Mouse (Mus musculus) lung, embryonic 16.5 days (tissue): Measurements from ENCODE around the gene Id4. TPM values are rescaled to one million over a fixed set of nuclear protein-coding genes. Genes with fewer than 3 reads are reported as not detected.
A peak's percentile ranks its signal among the peaks of the same experiment; 100 is the strongest.

ENCODE experiments used
- ATAC-seq: fragments of 200-750 bp; cut with Nextera tagmentation; 2 replicates; pipeline ENCODE4 v1.8.0; 2017; ENCODE audit warnings: low read depth, mild to moderate bottlenecking, moderate library complexity
- H3K27ac ChIP-seq: fragments of 300-500 bp; sonication (generic); 2 replicates; pipeline ENCODE4 v1.5.1; 2014; ENCODE audit warnings: mild to moderate bottlenecking, control low read depth, low read length
- H3K27me3 ChIP-seq: fragments of 300-500 bp; sonication (generic); 2 replicates; pipeline ENCODE4 v1.6.1; 2014; ENCODE audit warnings: low read depth, low read length, mixed read lengths; ENCODE audit not compliant: control insufficient read depth, insufficient read depth
- H3K36me3 ChIP-seq: fragments of 300-500 bp; sonication (generic); 2 replicates; pipeline ENCODE4 v1.6.1; 2014; ENCODE audit warnings: low read length; ENCODE audit not compliant: control insufficient read depth, insufficient read depth
- H3K4me1 ChIP-seq: fragments of 300-500 bp; sonication (generic); replicated peaks from 2 replicates; pipeline ENCODE4 v1.6.1; 2014; ENCODE audit warnings: low read length, mixed read lengths; ENCODE audit not compliant: control insufficient read depth, insufficient read depth
- H3K4me2 ChIP-seq: fragments of 300-500 bp; sonication (generic); 2 replicates; pipeline ENCODE4 v1.6.1; 2014; ENCODE audit warnings: low read depth, low read length, control low read depth
- H3K4me3 ChIP-seq: fragments of 300-500 bp; sonication (generic); 2 replicates; pipeline ENCODE4 v1.5.1; 2014; ENCODE audit warnings: mild to moderate bottlenecking, low read length, control low read depth
- H3K9ac ChIP-seq: fragments of 300-500 bp; sonication (generic); 2 replicates; pipeline ENCODE4 v1.6.1; 2014; ENCODE audit warnings: low read length, control low read depth
- H3K9me3 ChIP-seq: fragments of 300-500 bp; sonication (generic); 2 replicates; pipeline ENCODE4 v1.6.1; 2016; ENCODE audit warnings: low read length; ENCODE audit not compliant: control insufficient read depth
- WGBS: fragments of 180-500 bp; shearing (Covaris S2); extraction: QIAGEN DNeasy Blood & Tissue Kit; methylation state at CpG from one replicate; pipeline ENCODE4 v1.1.7; 2014; 5-methylcytosine and 5-hydroxymethylcytosine counted together
- polyA plus RNA-seq: library from polyadenylated mRNA; unstranded; fragments of >200 nt; fragmentation: Nextera tagmentation; extraction: Ambion mirVana; gene quantifications from 2 replicates; pipeline ENCODE4 v1.2.1, GENCODE M21; 2015

Id4 gene
- 1.8 and 2.0 TPM in 2 replicates for polyA plus RNA-seq

DNA sequence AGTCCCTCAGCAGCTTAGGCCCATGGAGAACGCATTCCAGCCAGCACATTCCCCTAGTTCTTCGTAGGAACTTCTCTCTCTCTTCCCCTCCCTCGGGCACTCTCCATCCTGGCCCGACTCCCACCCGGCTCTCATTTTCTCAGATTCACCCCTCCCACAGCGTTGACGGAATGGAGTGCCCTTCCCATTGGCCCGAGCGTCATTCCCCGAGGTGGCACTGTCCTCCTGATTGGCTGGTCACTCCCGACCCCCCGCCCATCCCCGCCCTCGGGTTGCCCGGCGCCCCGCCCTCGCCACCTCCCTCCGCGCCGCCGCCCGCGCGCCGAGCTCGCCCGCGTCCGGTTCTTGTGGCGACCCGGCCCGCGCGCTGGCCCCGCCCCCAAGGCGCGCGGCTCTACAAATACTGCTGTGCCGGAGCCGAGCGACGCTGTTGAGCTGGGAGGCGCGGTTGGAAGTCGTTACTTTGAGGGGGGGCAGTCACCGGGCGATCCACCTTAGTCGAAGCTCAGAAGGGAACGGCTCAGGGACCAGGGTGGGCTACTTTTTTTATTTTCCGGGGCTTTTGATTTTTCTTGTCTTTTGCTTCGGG, at the start of gene Id4:
Id4 (plus strand) TSS at position 539 of the 589 bp plus-strand sequence.
- Histone ChIP-seq H3K4me2 (peak within 1 kb of the TSS; percentile 94), H3K9me3 (no peaks in the 10 kb centered on the region), H3K4me3 (peak within 1 kb of the TSS; percentile 76), H3K27ac (peak within 1 kb of the TSS; percentile 90), H3K36me3 (no peaks in the 10 kb centered on the region), H3K27me3 (no peaks in the 10 kb centered on the region; the same call in 1 of the 2 replicates), H3K9ac (peak within 1 kb of the TSS; percentile 76), H3K4me1 (peaks cover 6% of the 10 kb centered on the region)
- WGBS: under 1% methylated on average over 48 of the region's 52 CpGs
- peak; percentile 98 for ATAC-seq

DNA sequence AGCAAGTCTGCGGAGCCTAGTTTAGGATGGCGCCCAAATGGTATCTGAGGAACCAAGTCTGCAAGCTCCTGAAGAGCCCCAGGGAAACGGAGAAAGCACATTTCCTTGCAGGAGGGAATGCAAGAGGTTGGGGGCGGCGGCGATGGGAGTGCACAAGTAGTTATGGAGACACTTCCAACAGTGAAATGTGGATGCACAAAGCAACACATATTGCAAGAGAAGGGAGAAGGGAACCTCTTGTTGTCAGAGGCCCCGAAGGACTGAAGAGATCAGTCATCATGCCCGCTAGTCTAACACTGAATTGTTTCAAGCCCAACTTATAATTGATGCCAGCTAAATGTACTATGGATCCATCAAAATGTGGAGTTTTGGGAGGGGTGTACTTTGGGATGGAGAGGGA, 33.9 kb upstream of the Id4 start:
- H3K4me2 ChIP-seq: peak overlapping the region; percentile 51
- H3K36me3 ChIP-seq: no peaks in the 10 kb centered on the region
- H3K27me3 ChIP-seq: no peaks in the 10 kb centered on the region
- no peak overlapping the region for H3K9ac ChIP-seq
- H3K4me1 ChIP-seq: peaks cover 15% of the 10 kb centered on the region
- peak overlapping the region; percentile 32 for H3K4me3 ChIP-seq
- H3K9me3 ChIP-seq: no peaks in the 10 kb centered on the region
- H3K27ac ChIP-seq: peak overlapping the region; percentile 5; the same call in 1 of the 2 replicates
- WGBS: 31% methylated on average over 8 of the region's 8 CpGs
- no peak for ATAC-seq

DNA sequence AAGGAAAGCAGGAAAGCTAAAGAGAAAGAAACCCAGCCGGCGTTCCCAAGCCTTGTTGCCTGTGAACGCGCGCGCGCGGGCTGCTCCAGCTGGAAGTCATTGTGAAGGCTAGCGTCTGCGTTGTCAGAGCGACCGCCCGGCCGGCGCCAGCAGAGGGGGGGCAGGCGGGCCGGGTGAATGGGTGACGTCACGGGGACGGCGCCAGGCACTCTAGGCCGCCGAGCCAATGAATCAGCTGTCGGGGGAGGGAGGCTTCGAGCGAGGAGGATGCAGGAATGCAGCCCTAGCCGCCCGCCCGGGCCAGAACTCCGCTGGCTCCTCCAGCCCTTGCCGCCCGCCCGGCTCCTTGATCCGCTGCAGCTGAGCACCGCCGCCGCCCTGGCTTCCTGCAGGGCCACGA, 33.3 kb upstream of the Id4 start:
- WGBS: under 1% methylated on average over 31 of the region's 38 CpGs
- peak overlapping the region; percentile 69 for H3K9ac ChIP-seq
- ATAC-seq: peak; percentile 99
- H3K27ac ChIP-seq: peak overlapping the region; percentile 96
- peaks cover 15% of the 10 kb centered on the region for H3K4me1 ChIP-seq
- H3K9me3 ChIP-seq: no peaks in the 10 kb centered on the region
- peak overlapping the region; percentile 42 for H3K4me3 ChIP-seq
- peak overlapping the region; percentile 69 for H3K4me2 ChIP-seq
- H3K27me3 ChIP-seq: no peaks in the 10 kb centered on the region
- no peaks in the 10 kb centered on the region for H3K36me3 ChIP-seq

DNA sequence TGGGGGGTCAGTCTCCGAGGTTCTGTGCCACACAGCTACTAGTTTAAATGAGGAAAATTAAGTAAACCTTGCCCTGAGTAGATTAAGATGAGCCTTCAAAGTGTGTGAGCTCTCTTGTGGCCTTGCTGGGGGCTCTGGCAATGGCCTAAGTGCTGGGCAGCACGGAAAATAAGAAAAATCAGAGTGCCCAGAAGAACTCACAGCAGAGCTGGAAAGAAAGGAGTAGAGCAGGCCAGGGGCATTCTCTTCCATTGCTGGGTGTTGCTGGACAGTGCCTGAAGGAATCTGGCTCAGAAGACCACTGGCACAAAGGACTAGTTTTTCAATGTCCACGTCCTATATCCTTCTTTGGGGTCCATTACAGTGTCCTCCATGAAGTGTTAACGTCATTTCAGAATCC, 32.9 kb upstream of the Id4 start:
- H3K36me3 ChIP-seq: no peaks in the 10 kb centered on the region
- peak overlapping the region; percentile 69 for H3K4me2 ChIP-seq
- H3K9me3 ChIP-seq: no peaks in the 10 kb centered on the region
- H3K27ac ChIP-seq: peak overlapping the region; percentile 96
- H3K27me3 ChIP-seq: no peaks in the 10 kb centered on the region
- peaks cover 15% of the 10 kb centered on the region for H3K4me1 ChIP-seq
- ATAC-seq: peak; percentile 41
- 10% methylated on average over 4 of the region's 4 CpGs for WGBS
- peak overlapping the region; percentile 42 for H3K4me3 ChIP-seq
- peak overlapping the region; percentile 69 for H3K9ac ChIP-seq

DNA sequence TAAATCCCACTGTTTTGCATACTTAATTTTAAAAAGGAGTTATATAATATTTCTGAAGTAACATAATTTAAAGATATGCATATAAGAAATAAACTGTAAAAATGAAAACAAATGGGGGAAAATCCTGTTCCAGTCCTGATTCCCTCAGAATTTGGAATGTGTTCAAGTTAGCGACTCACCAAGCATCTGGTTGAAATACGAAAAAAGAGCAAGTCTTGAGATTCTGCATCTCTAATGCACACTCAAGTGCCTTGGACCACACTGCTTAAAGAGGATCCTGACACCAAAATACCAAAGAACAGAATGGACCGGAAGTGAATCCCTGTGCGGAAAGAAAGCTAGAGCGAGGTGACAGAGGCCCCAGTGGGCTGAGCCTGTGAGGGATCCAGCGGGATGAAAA, 30.0 kb upstream of the Id4 start:
- Histone ChIP-seq H3K9ac (0 out of 2 replicates have a peak overlapping the region, but pooled peaks have one; percentile 4), H3K4me1 (peaks cover 15% of the 10 kb centered on the region), H3K4me2 (no peak overlapping the region), H3K27ac (peak overlapping the region; percentile 32; the same call in 1 of the 2 replicates), H3K36me3 (no peaks in the 10 kb centered on the region), H3K4me3 (no peak overlapping the region), H3K27me3 (no peaks in the 10 kb centered on the region), H3K9me3 (no peaks in the 10 kb centered on the region)
- no peak for ATAC-seq
- WGBS: 30% methylated on average over 6 of the region's 6 CpGs

DNA sequence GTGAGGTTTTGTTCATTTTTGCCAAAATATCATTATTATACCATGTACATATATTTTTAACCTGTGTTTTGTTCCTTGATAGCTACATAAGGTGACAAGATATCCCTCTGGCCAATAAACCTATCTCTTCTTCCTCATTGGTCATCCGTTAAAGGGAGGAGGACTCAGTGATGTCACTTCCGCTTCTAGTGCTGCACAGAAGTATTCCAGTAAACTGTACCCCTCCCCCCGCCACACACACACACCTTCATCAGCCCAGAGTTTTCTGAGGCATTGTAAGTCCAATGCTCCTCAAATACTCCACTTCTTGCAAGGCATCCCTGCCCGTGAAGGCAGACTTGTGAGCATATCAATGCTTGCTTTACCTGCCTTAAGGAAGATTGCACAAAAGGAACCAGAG, 24.6 kb upstream of the Id4 start:
- Histone ChIP-seq H3K27me3 (no peaks in the 10 kb centered on the region), H3K27ac (no peak overlapping the region), H3K9me3 (no peaks in the 10 kb centered on the region), H3K4me3 (no peak overlapping the region), H3K4me2 (no peak overlapping the region), H3K36me3 (no peaks in the 10 kb centered on the region), H3K9ac (no peak overlapping the region), H3K4me1 (no peaks in the 10 kb centered on the region; the same call in 1 of the 2 replicates)
- WGBS: 63% methylated on average over 4 of the region's 4 CpGs
- no peak for ATAC-seq

DNA sequence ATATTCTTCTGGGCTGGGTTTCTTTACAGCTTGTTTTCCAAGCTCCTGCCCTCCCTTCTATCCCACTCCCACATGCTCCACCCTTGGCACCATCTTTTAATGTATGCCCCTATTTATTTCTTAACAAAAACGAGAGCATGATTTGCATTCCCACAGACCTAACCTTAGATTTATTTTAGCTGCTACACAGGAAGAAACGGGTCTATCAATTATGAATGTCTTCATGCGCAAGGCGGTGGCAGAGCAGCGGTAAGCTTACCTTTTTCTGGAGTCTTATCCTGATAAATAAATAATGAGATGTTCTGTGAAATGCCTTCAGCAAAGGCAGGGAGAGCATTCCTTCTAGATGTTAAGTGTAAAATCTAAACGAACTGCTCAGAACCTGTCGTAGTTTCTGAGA, 24.2 kb upstream of the Id4 start:
- Histone ChIP-seq H3K4me2 (no peak overlapping the region), H3K4me1 (no peaks in the 10 kb centered on the region; the same call in 1 of the 2 replicates), H3K27me3 (no peaks in the 10 kb centered on the region), H3K27ac (no peak overlapping the region), H3K9me3 (no peaks in the 10 kb centered on the region), H3K36me3 (no peaks in the 10 kb centered on the region), H3K4me3 (no peak overlapping the region), H3K9ac (no peak overlapping the region)
- no peak for ATAC-seq
- WGBS: 57% methylated on average over 7 of the region's 7 CpGs

DNA sequence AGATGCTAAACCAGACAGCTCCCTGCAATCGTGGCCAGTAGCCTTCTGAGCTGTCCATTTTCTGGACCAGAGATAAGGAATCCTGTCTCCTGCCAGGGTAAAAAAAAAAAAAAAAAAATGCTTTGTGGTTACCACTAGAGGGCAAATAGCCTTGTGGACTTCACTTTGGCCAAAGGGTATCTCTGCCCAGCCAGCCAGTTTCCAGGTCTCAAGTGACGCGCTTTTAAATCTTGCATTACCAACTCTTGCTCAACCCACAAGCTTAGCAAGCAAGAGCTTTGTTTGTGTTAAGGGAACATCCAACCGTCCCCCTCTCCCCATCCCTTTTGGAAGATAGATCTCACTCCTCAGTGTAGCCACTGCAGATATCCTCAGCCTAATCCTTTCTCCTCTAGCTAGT, 23.5 kb upstream of the Id4 start:
- H3K4me3 ChIP-seq: no peak overlapping the region
- H3K9ac ChIP-seq: peak overlapping the region; percentile 20; the same call in 1 of the 2 replicates
- no peak overlapping the region for H3K4me2 ChIP-seq
- 7% methylated on average over 4 of the region's 4 CpGs for WGBS
- no peak overlapping the region for H3K27ac ChIP-seq
- no peaks in the 10 kb centered on the region for H3K9me3 ChIP-seq
- no peaks in the 10 kb centered on the region; the same call in 1 of the 2 replicates for H3K4me1 ChIP-seq
- no peaks in the 10 kb centered on the region for H3K27me3 ChIP-seq
- H3K36me3 ChIP-seq: no peaks in the 10 kb centered on the region
- ATAC-seq: peak; percentile 71; the same call in 1 of the 2 replicates

DNA sequence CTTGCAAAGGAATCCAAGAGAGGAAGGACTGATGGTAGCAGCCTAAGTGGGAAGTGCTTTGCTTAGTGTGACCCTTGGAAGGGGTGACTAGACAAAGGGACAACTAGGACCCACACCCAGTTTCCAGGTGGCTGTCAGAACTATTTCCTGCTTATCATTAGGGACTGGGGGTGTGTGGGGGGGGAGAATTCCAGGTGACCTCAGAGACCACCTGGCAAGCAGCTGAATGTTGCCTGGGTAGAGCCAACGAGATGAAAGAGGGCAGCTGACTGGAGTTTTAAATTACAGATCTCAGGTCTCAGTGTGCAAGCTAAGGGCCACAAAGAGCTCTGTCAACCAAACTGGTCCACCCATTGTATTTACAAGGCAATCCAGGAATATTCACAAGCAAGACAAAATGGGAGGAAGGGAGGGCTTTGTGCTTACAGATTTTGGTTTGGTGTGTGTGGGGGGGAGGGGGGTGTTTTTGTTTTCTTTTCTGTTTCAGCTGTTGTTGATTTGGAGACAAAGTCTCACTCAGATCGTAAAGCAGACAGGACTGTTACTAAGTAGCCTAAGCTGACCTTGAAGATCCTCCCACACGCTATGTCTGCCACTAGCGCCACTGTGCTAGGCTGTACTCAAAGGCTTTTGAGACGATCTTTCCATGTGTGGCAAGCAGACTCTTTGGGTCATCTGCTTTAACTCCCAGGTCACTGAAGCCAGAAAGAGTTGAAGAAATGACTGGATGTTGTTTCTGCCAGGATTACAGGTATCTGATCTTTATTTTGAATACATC, 15.6 kb upstream of the Id4 start:
- Histone ChIP-seq H3K27me3 (no peaks in the 10 kb centered on the region), H3K4me2 (no peak overlapping the region), H3K9ac (no peak overlapping the region), H3K4me3 (no peak overlapping the region), H3K9me3 (no peaks in the 10 kb centered on the region), H3K4me1 (no peaks in the 10 kb centered on the region), H3K27ac (no peak overlapping the region), H3K36me3 (no peaks in the 10 kb centered on the region)
- ATAC-seq: no peak
- WGBS: 44% methylated on average over 5 of the region's 5 CpGs
